19 mouse cellular contexts compared by ENCODE assay signal in genomic region chr15:93401446-93401845, GRCm38 (mm10).
"Had no signal": no experiment of that assay in that cellular context is flagged by ENCODE, and none has a peak within 500 bp of the region (broad histone marks: within the 10 kb centered on the region; RNA-seq: fewer than 3 reads in every experiment).

No protein-coding gene starts in this region.

- H3K4me3 ChIP-seq: kidney, embryonic 15.5 days; limb, embryonic 10.5 days; limb, embryonic 13.5 days had no signal

- H3K9ac ChIP-seq: kidney, embryonic 15.5 days; limb, embryonic 13.5 days had no signal

- H3K4me2 ChIP-seq: kidney, embryonic 15.5 days; limb, embryonic 13.5 days; midbrain, embryonic 11.5 days had no signal

- H3K9me3 ChIP-seq: kidney, embryonic 15.5 days; limb, embryonic 10.5 days; limb, embryonic 13.5 days had no signal

- DNase-seq: kidney, adult 11 months; kidney, adult 8-10 months; kidney, postnatal 10 days; kidney, postnatal 36 days; lung, adult 2 months; lung, postnatal 14 days; lung, postnatal 4 days; midbrain, embryonic 14.5 days; right cerebral cortex, adult 18-20 months; right cerebral cortex, postnatal 14 days; right cerebral cortex, postnatal 4 days; thymus, adult 2 months; thymus, postnatal 14 days; thymus, postnatal 4 days had no signal

- H3K27me3 ChIP-seq: kidney, embryonic 15.5 days; limb, embryonic 13.5 days had no signal

- H3K27ac ChIP-seq: kidney, embryonic 15.5 days; limb, embryonic 10.5 days; limb, embryonic 13.5 days; stomach, postnatal 0 days had no signal
